Mouse (Mus musculus) neutrophil, adult 5-6 weeks (primary cell): ENCODE data around the gene Prss57. TPM values are rescaled to one million over a fixed set of nuclear protein-coding genes. Genes with fewer than 3 reads are reported as not detected.

Experiments used
- ATAC-seq: fragments of 151-379, 151-347 bp; 2 replicates; pipeline ENCODE4 v1.8.0; 2017; ENCODE audit warnings: mild to moderate bottlenecking, moderate TSS enrichment; ENCODE audit not compliant: insufficient number of reproducible peaks, poor library complexity, low FRiP score, severe bottlenecking; ENCODE audit errors: extremely low read depth
- total RNA-seq: library from RNA; stranded (forward); fragments of 200-1000 nt; gene quantifications from 2 replicates; pipeline ENCODE4 v1.2.3, GENCODE M21; 2017

Gene Prss57
- total RNA-seq, 1 experiment from 2014 or later = 1.2 TPM

DNA sequence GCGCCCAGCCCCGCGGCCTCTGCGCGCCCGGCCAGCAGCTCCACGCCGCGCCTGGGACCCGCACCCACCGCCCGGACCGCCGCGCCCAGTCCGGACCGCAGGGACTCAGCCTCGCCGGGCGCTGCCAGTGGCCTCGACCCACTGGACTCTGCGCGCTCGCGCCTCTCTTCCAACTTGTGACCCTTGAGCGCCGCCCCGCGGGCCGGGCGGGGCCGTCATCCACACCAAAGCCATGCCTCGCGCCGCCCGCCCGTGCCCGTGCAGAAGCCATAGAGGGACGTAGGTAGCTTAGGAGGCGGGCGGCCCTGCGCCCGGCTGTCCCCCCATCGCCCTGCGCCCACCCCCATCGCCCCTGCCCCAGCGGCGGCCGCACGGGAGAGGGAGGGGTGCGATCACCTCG, 55.4 kb downstream of the Prss57 start:
- ATAC-seq = no peak

GRCm38 (mm10) chr10:79733847-79734246, 56.9 kb downstream of the Prss57 start:
- ATAC-seq = no peak

DNA sequence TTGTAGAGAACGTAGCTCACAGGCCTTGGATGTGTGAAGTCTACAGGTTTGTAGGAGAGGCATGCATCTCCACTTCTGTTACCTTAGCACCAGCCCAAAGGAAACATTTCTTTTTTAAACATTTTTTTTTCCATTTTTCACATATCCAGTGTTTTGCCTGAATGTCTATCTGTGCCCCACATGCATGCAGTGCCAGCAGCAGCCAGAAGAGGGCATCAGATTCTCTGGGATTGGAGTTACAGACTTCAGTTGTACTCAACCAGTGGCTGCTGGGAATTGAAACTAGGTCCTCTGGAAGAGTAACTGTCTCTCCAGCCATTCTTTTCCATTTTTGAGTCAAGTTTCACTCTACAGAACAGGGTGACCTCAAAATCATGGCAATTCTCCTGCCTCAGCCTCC, 58.3 kb downstream of the Prss57 start:
- no peak for ATAC-seq

Other genes starting within 250 kb of the Prss57 start
- 18.9 and 21.2 TPM in 2 replicates for gene Mier2, start 235.8 kb downstream of the Prss57 start, total RNA-seq
- not detected in 2 replicates for gene Theg, start 203.6 kb downstream of the Prss57 start, total RNA-seq
- gene C2cd4c, start 176.9 kb downstream of the Prss57 start, total RNA-seq = not detected in 2 replicates
- not detected in 2 replicates for gene Shc2, start 153.0 kb downstream of the Prss57 start, total RNA-seq
- gene Odf3l2, start 145.2 kb downstream of the Prss57 start, total RNA-seq = not detected in 2 replicates
- gene Madcam1, start 126.4 kb downstream of the Prss57 start, total RNA-seq = not detected in 2 replicates
- 16.0 and 16.1 TPM in 2 replicates for gene Tpgs1, start 121.6 kb downstream of the Prss57 start, total RNA-seq
- 90.5 and 95.5 TPM in 2 replicates for gene Cdc34, start 108.8 kb downstream of the Prss57 start, total RNA-seq
- gene Gzmm, start 101.9 kb downstream of the Prss57 start, total RNA-seq = 1.5 and 2.9 TPM in 2 replicates
- 105 and 111 TPM in 2 replicates for gene Bsg, start 86.5 kb downstream of the Prss57 start, total RNA-seq
- gene Hcn2, start 74.3 kb downstream of the Prss57 start, total RNA-seq = not detected in 2 replicates
- gene Polrmt, start 44.4 kb downstream of the Prss57 start, total RNA-seq = 21.9 and 24.6 TPM in 2 replicates
- not detected in 2 replicates for gene Fgf22, start 35.9 kb downstream of the Prss57 start, total RNA-seq
- gene Rnf126, start 24.0 kb downstream of the Prss57 start, total RNA-seq = 12.0 and 15.9 TPM in 2 replicates
- 1.0 and 2.6 TPM in 2 replicates for gene Fstl3, start 13.7 kb downstream of the Prss57 start, total RNA-seq
- 40.6 and 42.1 TPM in 2 replicates for gene Palm, start 2.6 kb upstream of the Prss57 start, total RNA-seq
- 1.0 and 1.4 TPM in 2 replicates for gene Misp, start 30.0 kb upstream of the Prss57 start, total RNA-seq
- 101 and 117 TPM in 2 replicates for gene Ptbp1, start 63.5 kb upstream of the Prss57 start, total RNA-seq
- not detected in 2 replicates for gene Prtn3, start 83.5 kb upstream of the Prss57 start, total RNA-seq
- gene Plppr3, start 83.7 kb upstream of the Prss57 start, total RNA-seq = 0.93 and 1.7 TPM in 2 replicates
- gene Elane, start 95.3 kb upstream of the Prss57 start, total RNA-seq = not detected in 2 replicates
- not detected in 2 replicates for gene Cfd, start 99.9 kb upstream of the Prss57 start, total RNA-seq
- gene Med16, start 118.0 kb upstream of the Prss57 start, total RNA-seq = 14.0 and 15.0 TPM in 2 replicates
- not detected in 2 replicates for gene Gm26602, start 119.9 kb upstream of the Prss57 start, total RNA-seq
- 1.4 and 2.4 TPM in 2 replicates for gene Kiss1r, start 126.0 kb upstream of the Prss57 start, total RNA-seq
- gene R3hdm4, start 130.2 kb upstream of the Prss57 start, total RNA-seq = 147 and 149 TPM in 2 replicates
- 58.8 and 68.0 TPM in 2 replicates for gene Arid3a, start 136.1 kb upstream of the Prss57 start, total RNA-seq
- 11.4 and 15.9 TPM in 2 replicates for gene Wdr18, start 169.2 kb upstream of the Prss57 start, total RNA-seq
- not detected in 2 replicates for gene Grin3b, start 179.8 kb upstream of the Prss57 start, total RNA-seq
- 80.7 and 81.4 TPM in 2 replicates for gene Tmem259, start 193.4 kb upstream of the Prss57 start, total RNA-seq
- gene Cnn2, start 197.6 kb upstream of the Prss57 start, total RNA-seq = 284 and 308 TPM in 2 replicates
- 45.9 and 53.7 TPM in 2 replicates for gene Abca7, start 205.5 kb upstream of the Prss57 start, total RNA-seq
- 695 and 736 TPM in 2 replicates for gene Arhgap45, start 225.7 kb upstream of the Prss57 start, total RNA-seq
- 47.7 and 66.4 TPM in 2 replicates for gene Polr2e, start 248.8 kb upstream of the Prss57 start, total RNA-seq